Mouse (Mus musculus) cerebellum, adult 2 months (tissue): ENCODE results near the gene B9d1.

Experiments
- CTCF ChIP-seq: fragments of 200-500 bp; IDR thresholded peaks from 2 replicates; pipeline ENCODE4 v1.5.1; 2011; ENCODE audit warnings: low read depth, mild to moderate bottlenecking, control low read depth, low read length, moderate library complexity, borderline replicate concordance; ENCODE audit not compliant: insufficient read depth
- POLR2A ChIP-seq: fragments of 200-500 bp; IDR thresholded peaks from 2 replicates; pipeline ENCODE4 v1.6.1; 2011; ENCODE audit warnings: low read length, control low read depth, borderline replicate concordance; ENCODE audit not compliant: insufficient read depth

DNA sequence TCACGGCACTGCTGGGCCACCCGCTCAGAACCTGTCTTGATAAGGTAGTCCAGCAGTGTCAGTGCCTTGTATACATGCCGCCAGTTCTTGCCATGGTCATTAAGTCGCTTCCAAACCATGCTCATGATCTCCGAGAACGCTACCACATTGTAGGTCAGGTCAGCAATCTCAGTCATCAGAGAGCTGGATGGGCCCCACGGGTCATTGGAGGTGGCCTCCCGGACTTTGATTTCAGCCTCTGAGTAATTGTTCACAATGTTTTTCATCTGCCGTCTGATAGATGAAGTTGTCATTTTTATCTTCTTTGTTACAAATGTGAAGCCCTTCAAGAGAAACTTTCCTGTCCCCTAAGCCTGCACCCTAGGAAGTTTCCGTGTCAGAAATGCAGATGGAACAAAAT lies 41.5 kb downstream of the B9d1 start:
- no peak for TF ChIP-seq CTCF
- TF ChIP-seq POLR2A: no peak
